ENCODE assay signal across 22 mouse cellular contexts in genomic region chr12:64116438-64116837, GRCm38 (mm10).
DNase-seq lines count a peak whose midpoint lies in the region; ATAC-seq and TF ChIP-seq lines count a peak whose summit lies in the region.
"Had no signal": no experiment of that assay in that cellular context is flagged by ENCODE, and none has a peak within 500 bp of the region (broad histone marks: within the 10 kb centered on the region; RNA-seq: fewer than 3 reads in every experiment).

No protein-coding gene starts in this region.

- TF ChIP-seq CTCF in kidney, postnatal 0 days (IDR thresholded peaks at IDR 0.05; ENCODE audit: low read depth), result no peak

- peak; percentile 1 for DNase-seq in kidney, postnatal 0 days (ENCODE audit: low spot score)
- DNase-seq in brain, adult 2 months (ENCODE audit: low read depth, low spot score), result peak; percentile 1
- DNase-seq in cerebellum, postnatal 4 days (ENCODE audit: low spot score in 2 of 2), result no peak
- DNase-seq: adrenal gland, adult 8-10 months; adrenal gland, postnatal 36 days; B cell, adult 2 months; cerebellum, adult 11-12 months; cerebellum, adult 9-10 months; cerebellum, postnatal 25 days; gastrocnemius, adult 2 months; gastrocnemius, postnatal 25 days; heart, postnatal 36 days had no signal

- no peaks in the 10 kb centered on the region for H3K27me3 ChIP-seq in kidney, postnatal 0 days (ENCODE audit: insufficient read depth, low read length)
- H3K27me3 ChIP-seq in kidney, embryonic 14.5 days (ENCODE audit: control insufficient read depth, insufficient read depth, low read length), result no peaks in the 10 kb centered on the region
- H3K27me3 ChIP-seq in neural tube, embryonic 13.5 days, result no peaks in the 10 kb centered on the region
- no peaks in the 10 kb centered on the region for H3K27me3 ChIP-seq in neural tube, embryonic 15.5 days (replicated peaks)
- H3K27me3 ChIP-seq in midbrain, embryonic 16.5 days (ENCODE audit: control insufficient read depth, insufficient read depth, low read depth, low read length), result no peaks in the 10 kb centered on the region
- H3K27me3 ChIP-seq: embryonic facial prominence, embryonic 13.5 days; forebrain, embryonic 13.5 days; heart, embryonic 13.5 days; hindbrain, embryonic 12.5 days had no signal

- no peak overlapping the region for H3K4me3 ChIP-seq in kidney, postnatal 0 days (replicated peaks; ENCODE audit: low read depth, low read length)
- H3K4me3 ChIP-seq in kidney, embryonic 14.5 days (ENCODE audit: low read length), result no peak overlapping the region
- no peak overlapping the region for H3K4me3 ChIP-seq in neural tube, embryonic 13.5 days
- H3K4me3 ChIP-seq in neural tube, embryonic 15.5 days (replicated peaks), result no peak overlapping the region
- no peak overlapping the region for H3K4me3 ChIP-seq in midbrain, embryonic 16.5 days (ENCODE audit: low read depth, low read length)
- H3K4me3 ChIP-seq: embryonic facial prominence, embryonic 13.5 days; forebrain, embryonic 13.5 days; gastrocnemius, adult 2 months; heart, embryonic 13.5 days; hindbrain, embryonic 12.5 days had no signal

- no peak for ATAC-seq in kidney, postnatal 0 days (replicated peaks; ENCODE audit: low FRiP score, low read depth)
- no peak for ATAC-seq in kidney, embryonic 14.5 days (ENCODE audit: low FRiP score, low TSS enrichment)
- 0 out of 2 replicates have a peak, but pooled peaks have one; percentile 11 for ATAC-seq in neural tube, embryonic 13.5 days (ENCODE audit: low read depth)
- no peak for ATAC-seq in neural tube, embryonic 15.5 days (ENCODE audit: low FRiP score)
- peak; percentile 90 for ATAC-seq in midbrain, embryonic 16.5 days
- ATAC-seq: CD4-positive, CD25-positive, alpha-beta regulatory T cell, adult 4 months; forebrain, embryonic 13.5 days had no signal

- H3K9ac ChIP-seq in kidney, postnatal 0 days (ENCODE audit: low read depth, low read length), result no peak overlapping the region
- no peak overlapping the region for H3K9ac ChIP-seq in kidney, embryonic 14.5 days (ENCODE audit: low read depth, low read length)
- H3K9ac ChIP-seq in neural tube, embryonic 13.5 days, result no peak overlapping the region
- H3K9ac ChIP-seq in neural tube, embryonic 15.5 days (replicated peaks), result no peak overlapping the region
- H3K9ac ChIP-seq in midbrain, embryonic 16.5 days (ENCODE audit: low read depth, low read length), result no peak overlapping the region
- H3K9ac ChIP-seq: embryonic facial prominence, embryonic 13.5 days; forebrain, embryonic 13.5 days; heart, embryonic 13.5 days; hindbrain, embryonic 12.5 days had no signal

- H3K4me1 ChIP-seq in kidney, postnatal 0 days (replicated peaks; ENCODE audit: insufficient read depth, low read length), result no peaks in the 10 kb centered on the region
- H3K4me1 ChIP-seq in kidney, embryonic 14.5 days (ENCODE audit: control insufficient read depth, insufficient read depth, low read length), result no peaks in the 10 kb centered on the region
- no peaks in the 10 kb centered on the region for H3K4me1 ChIP-seq in neural tube, embryonic 13.5 days (replicated peaks)
- H3K4me1 ChIP-seq in neural tube, embryonic 15.5 days, result no peaks in the 10 kb centered on the region
- no peaks in the 10 kb centered on the region for H3K4me1 ChIP-seq in midbrain, embryonic 16.5 days (ENCODE audit: control insufficient read depth, insufficient read depth, low read length)
- H3K4me1 ChIP-seq: embryonic facial prominence, embryonic 13.5 days; forebrain, embryonic 13.5 days; heart, embryonic 13.5 days; hindbrain, embryonic 12.5 days had no signal

- 43% methylated on average over 4 of the region's 4 CpGs for WGBS in kidney, postnatal 0 days
- 61% methylated on average over 4 of the region's 4 CpGs for WGBS in kidney, embryonic 14.5 days
- 73% methylated on average over 4 of the region's 4 CpGs for WGBS in neural tube, embryonic 13.5 days
- WGBS in neural tube, embryonic 15.5 days, result 66% methylated on average over 4 of the region's 4 CpGs
- WGBS in midbrain, embryonic 16.5 days, result 64% methylated on average over 4 of the region's 4 CpGs

- no peak overlapping the region for H3K27ac ChIP-seq in kidney, postnatal 0 days
- H3K27ac ChIP-seq in kidney, embryonic 14.5 days (ENCODE audit: low read depth, low read length), result no peak overlapping the region
- no peak overlapping the region for H3K27ac ChIP-seq in neural tube, embryonic 13.5 days (replicated peaks)
- H3K27ac ChIP-seq in neural tube, embryonic 15.5 days (replicated peaks), result no peak overlapping the region
- H3K27ac ChIP-seq in midbrain, embryonic 16.5 days (ENCODE audit: low read length), result no peak overlapping the region
- H3K27ac ChIP-seq: embryonic facial prominence, embryonic 13.5 days; forebrain, embryonic 13.5 days; gastrocnemius, adult 2 months; heart, embryonic 13.5 days; hindbrain, embryonic 12.5 days had no signal

- no peak overlapping the region for H3K4me2 ChIP-seq in kidney, postnatal 0 days (ENCODE audit: low read length)
- H3K4me2 ChIP-seq in kidney, embryonic 14.5 days (replicated peaks; ENCODE audit: low read depth, low read length), result no peak overlapping the region
- no peak overlapping the region for H3K4me2 ChIP-seq in neural tube, embryonic 13.5 days
- H3K4me2 ChIP-seq in neural tube, embryonic 15.5 days, result no peak overlapping the region
- no peak overlapping the region for H3K4me2 ChIP-seq in midbrain, embryonic 16.5 days (ENCODE audit: low read length)
- H3K4me2 ChIP-seq: embryonic facial prominence, embryonic 13.5 days; forebrain, embryonic 13.5 days; heart, embryonic 13.5 days; hindbrain, embryonic 12.5 days had no signal

- no peaks in the 10 kb centered on the region for H3K9me3 ChIP-seq in kidney, postnatal 0 days (replicated peaks; ENCODE audit: low read length)
- no peaks in the 10 kb centered on the region for H3K9me3 ChIP-seq in kidney, embryonic 14.5 days (ENCODE audit: control insufficient read depth, low read length)
- H3K9me3 ChIP-seq in neural tube, embryonic 13.5 days, result no peaks in the 10 kb centered on the region
- no peaks in the 10 kb centered on the region for H3K9me3 ChIP-seq in neural tube, embryonic 15.5 days (replicated peaks)
- no peaks in the 10 kb centered on the region for H3K9me3 ChIP-seq in midbrain, embryonic 16.5 days (replicated peaks; ENCODE audit: control insufficient read depth, low read length, poor library complexity, severe bottlenecking)
- H3K9me3 ChIP-seq: embryonic facial prominence, embryonic 13.5 days; forebrain, embryonic 13.5 days; G1E; heart, embryonic 13.5 days; hindbrain, embryonic 12.5 days had no signal

- H3K36me3 ChIP-seq in kidney, postnatal 0 days (ENCODE audit: insufficient read depth, low read length), result no peaks in the 10 kb centered on the region
- no peaks in the 10 kb centered on the region for H3K36me3 ChIP-seq in kidney, embryonic 14.5 days (ENCODE audit: control insufficient read depth, insufficient read depth, low read length)
- H3K36me3 ChIP-seq in neural tube, embryonic 13.5 days, result no peaks in the 10 kb centered on the region
- no peaks in the 10 kb centered on the region for H3K36me3 ChIP-seq in neural tube, embryonic 15.5 days
- no peaks in the 10 kb centered on the region for H3K36me3 ChIP-seq in midbrain, embryonic 16.5 days (ENCODE audit: control insufficient read depth, insufficient read depth, low read length)
- H3K36me3 ChIP-seq: embryonic facial prominence, embryonic 13.5 days; G1E; heart, embryonic 13.5 days; hindbrain, embryonic 12.5 days had no signal

Comparison
In these comparisons a context has a peak if more than half of its experiments do, and no peak if none do; other contexts are left out.
1. ATAC-seq: peak in neural tube, embryonic 13.5 days (single experiment) and midbrain, embryonic 16.5 days (single experiment); none in kidney, postnatal 0 days (single experiment), kidney, embryonic 14.5 days (single experiment) and neural tube, embryonic 15.5 days (single experiment).
2. DNase-seq: peak in kidney, postnatal 0 days (single experiment) and brain, adult 2 months (single experiment); none in cerebellum, postnatal 4 days (0 of 2).